Mouse (Mus musculus) lung, postnatal 36 days (tissue): ENCODE measurements at regions not wholly inside any gene's neighbourhood (a gene's known extent, or its start where the extent isn't known, plus 50 kb on each side); places are given as distances from the start of the nearest gene placed in this dataset.
A peak's percentile ranks its signal among the peaks of the same experiment; 100 is the strongest.

Experiments used
- DNase-seq: peaks from one replicate; pipeline ENCODE4 v3.0.0; 2022; ENCODE audit warnings: mixed read lengths

GRCm38 (mm10) chr1:120911962-120912670 is 309.9 kb downstream of the En1 start:
- DNase-seq = no peak

GRCm38 (mm10) chr1:120921540-120921939 is 319.3 kb downstream of the En1 start:
- DNase-seq = no peak

- DNase-seq = no peak
Observed at GRCm38 (mm10) chr1:120925271-120925670, 323.1 kb downstream of the En1 start.

GRCm38 (mm10) chr1:120930141-120930540 is 327.9 kb downstream of the En1 start:
- no peak for DNase-seq

- DNase-seq = no peak
Observed at GRCm38 (mm10) chr1:120935321-120935720, 333.1 kb downstream of the En1 start.

GRCm38 (mm10) chr1:120943711-120944110 is 341.5 kb downstream of the En1 start:
- DNase-seq = peak; percentile 21

- DNase-seq = no peak
Observed at GRCm38 (mm10) chr1:120946349-120946748, 344.1 kb downstream of the En1 start.

GRCm38 (mm10) chr1:120961235-120961634 is 359.0 kb downstream of the En1 start:
- DNase-seq = no peak

GRCm38 (mm10) chr1:120961984-120962383 is 359.8 kb downstream of the En1 start:
- no peak for DNase-seq

GRCm38 (mm10) chr1:120963477-120964178 is 361.4 kb downstream of the En1 start:
- no peak for DNase-seq

- no peak for DNase-seq
Observed at GRCm38 (mm10) chr1:120964179-120964517, 361.9 kb downstream of the En1 start.

GRCm38 (mm10) chr1:120966132-120966531 is 363.9 kb downstream of the En1 start:
- no peak for DNase-seq

GRCm38 (mm10) chr1:120974661-120975060 is 357.7 kb downstream of the Insig2 start:
- peak; percentile 48 for DNase-seq

GRCm38 (mm10) chr1:121004535-121004934 is 327.9 kb downstream of the Insig2 start:
- no peak for DNase-seq

- no peak for DNase-seq
Observed at GRCm38 (mm10) chr1:121005198-121005597, 327.2 kb downstream of the Insig2 start.

GRCm38 (mm10) chr1:121012126-121012525 is 320.3 kb downstream of the Insig2 start:
- no peak for DNase-seq

GRCm38 (mm10) chr1:121013839-121014503 is 318.4 kb downstream of the Insig2 start:
- DNase-seq = peak; percentile 5

GRCm38 (mm10) chr1:121029375-121029774 is 303.0 kb downstream of the Insig2 start:
- DNase-seq = peak; percentile 15

GRCm38 (mm10) chr1:121034761-121035393 is 297.5 kb downstream of the Insig2 start:
- no peak for DNase-seq

- no peak for DNase-seq
Observed at GRCm38 (mm10) chr1:121046581-121046980, 285.8 kb downstream of the Insig2 start.

GRCm38 (mm10) chr1:121047406-121047805 is 285.0 kb downstream of the Insig2 start:
- no peak for DNase-seq

GRCm38 (mm10) chr1:121049684-121050083 is 282.7 kb downstream of the Insig2 start:
- no peak for DNase-seq

- no peak for DNase-seq
Observed at GRCm38 (mm10) chr1:121050695-121051495, 281.5 kb downstream of the Insig2 start.
